Mouse (Mus musculus): ENCODE data around the gene Med7. TPM values are rescaled to one million over a fixed set of nuclear protein-coding genes. Genes with fewer than 3 reads are reported as not detected.

The Med7 gene
- total RNA-seq, 2 experiments from 2014 or later: 49.7 to 124 TPM

DNA sequence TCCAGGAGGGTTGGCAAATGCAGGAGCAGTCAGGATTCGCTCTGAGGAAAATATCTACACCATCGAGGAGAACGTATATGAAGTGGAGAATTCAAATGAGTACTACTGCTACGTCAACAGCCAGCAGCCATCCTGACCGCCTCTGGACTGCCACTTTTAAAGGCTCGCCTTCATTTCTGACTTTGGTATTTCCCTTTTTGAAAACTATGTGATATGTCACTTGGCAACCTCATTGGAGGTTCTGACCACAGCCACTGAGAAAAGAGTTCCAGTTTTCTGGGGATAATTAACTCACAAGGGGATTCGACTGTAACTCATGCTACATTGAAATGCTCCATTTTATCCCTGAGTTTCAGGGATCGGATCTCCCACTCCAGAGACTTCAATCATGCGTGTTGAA, 42.6 kb downstream of the Med7 start:
- no peak for ATAC-seq (replicated peaks; ENCODE audit: low FRiP score, low TSS enrichment, poor library complexity, severe bottlenecking)

DNA sequence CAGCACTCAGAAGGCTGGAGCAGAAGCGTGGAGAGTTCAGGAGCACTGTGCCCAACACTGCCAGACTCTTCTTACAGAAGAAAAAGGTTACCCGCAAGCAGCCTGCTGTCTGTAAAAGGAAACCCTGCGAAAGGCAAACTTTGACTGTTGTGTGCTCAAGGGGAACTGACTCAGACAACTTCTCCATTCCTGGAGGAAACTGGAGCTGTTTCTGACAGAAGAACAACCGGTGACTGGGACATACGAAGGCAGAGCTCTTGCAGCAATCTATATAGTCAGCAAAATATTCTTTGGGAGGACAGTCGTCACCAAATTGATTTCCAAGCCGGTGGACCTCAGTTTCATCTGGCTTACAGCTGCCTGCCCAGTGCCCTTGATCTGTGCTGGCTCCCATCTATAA, 43.8 kb downstream of the Med7 start:
- ATAC-seq (replicated peaks; ENCODE audit: low FRiP score, low TSS enrichment, poor library complexity, severe bottlenecking): no peak

DNA sequence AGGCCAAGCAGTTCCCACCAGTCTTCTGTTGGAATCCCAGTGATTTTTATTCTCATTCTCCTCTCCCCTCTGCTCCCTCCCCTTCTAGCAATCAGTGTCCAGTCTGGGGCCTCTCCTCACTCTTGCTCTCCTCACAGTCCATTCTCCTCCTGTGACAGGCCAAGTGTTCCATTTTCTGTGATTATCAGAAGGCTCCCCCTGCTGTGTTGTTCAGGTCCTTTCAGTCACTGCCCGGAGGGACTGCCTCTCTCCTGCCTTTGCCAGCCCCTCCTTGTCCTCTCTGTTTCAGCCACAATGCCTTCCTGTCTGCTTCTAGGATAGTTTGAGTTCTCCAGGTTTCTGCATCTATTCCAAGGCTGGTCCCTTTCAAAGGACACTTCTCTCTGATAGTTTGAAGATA, 51.5 kb downstream of the Med7 start:
- ATAC-seq (replicated peaks; ENCODE audit: low FRiP score, low TSS enrichment, poor library complexity, severe bottlenecking): peak; percentile 67

DNA sequence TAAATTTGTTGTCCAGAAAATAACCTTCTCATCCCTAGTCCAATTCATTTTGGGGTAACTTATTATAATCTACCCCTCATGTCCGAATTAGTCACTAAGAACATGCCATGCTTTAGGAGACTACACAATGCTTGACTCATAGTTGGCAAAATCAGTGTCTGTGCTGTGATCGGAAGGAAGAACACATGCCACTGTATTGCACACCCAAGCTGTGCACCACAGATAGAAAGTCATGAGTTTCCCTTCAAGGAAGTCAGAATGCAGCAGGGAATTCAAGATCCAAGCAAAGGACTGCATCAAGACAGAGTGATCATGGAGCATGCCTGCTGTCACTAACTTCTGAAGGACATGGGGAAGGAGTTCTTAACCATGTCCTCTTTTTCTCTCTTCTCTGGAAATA, 51.9 kb downstream of the Med7 start:
- ATAC-seq (replicated peaks; ENCODE audit: low FRiP score, low TSS enrichment, poor library complexity, severe bottlenecking): no peak

Other genes with a start within 250 kb of the Med7 start
- gene Fndc9, start 201.4 kb upstream of the Med7 start, total RNA-seq (2014; fragmentation: Nextera tagmentation): not detected in 2 replicates
- gene Fndc9, start 201.4 kb upstream of the Med7 start, total RNA-seq (2017): not detected in 2 replicates
- gene Cyfip2, start 124.1 kb upstream of the Med7 start, total RNA-seq (2014; fragmentation: Nextera tagmentation): 56.1 and 57.3 TPM in 2 replicates
- 28.3 and 36.6 TPM in 2 replicates for gene Cyfip2, start 124.1 kb upstream of the Med7 start, total RNA-seq (2017)
- gene Itk, start 47.4 kb upstream of the Med7 start, total RNA-seq (2014; fragmentation: Nextera tagmentation): 3.4 and 4.8 TPM in 2 replicates
- 1.7 and 1.8 TPM in 2 replicates for gene Itk, start 47.4 kb upstream of the Med7 start, total RNA-seq (2017)
- gene Fam71b, start 40.4 kb upstream of the Med7 start, total RNA-seq (2014; fragmentation: Nextera tagmentation): not detected in 2 replicates
- gene Fam71b, start 40.4 kb upstream of the Med7 start, total RNA-seq (2017): not detected in 2 replicates
- gene Havcr2, start 18.0 kb downstream of the Med7 start, total RNA-seq (2014; fragmentation: Nextera tagmentation): 0.54 and 0.63 TPM in 2 replicates
- 0.52 and 1.4 TPM in 2 replicates for gene Havcr2, start 18.0 kb downstream of the Med7 start, total RNA-seq (2017)
- gene Gm12169, start 87.3 kb downstream of the Med7 start, total RNA-seq (2014; fragmentation: Nextera tagmentation): not detected in 2 replicates
- gene Gm12169, start 87.3 kb downstream of the Med7 start, total RNA-seq (2017): not detected in 2 replicates
- gene BC053393, start 134.6 kb downstream of the Med7 start, total RNA-seq (2014; fragmentation: Nextera tagmentation): not detected in 2 replicates
- gene BC053393, start 134.6 kb downstream of the Med7 start, total RNA-seq (2017): not detected in 2 replicates
- not detected in 2 replicates for gene Dppa1, start 192.3 kb downstream of the Med7 start, total RNA-seq (2014; fragmentation: Nextera tagmentation)
- gene Dppa1, start 192.3 kb downstream of the Med7 start, total RNA-seq (2017): not detected in 2 replicates